Mouse (Mus musculus): ENCODE data around the gene Cryzl1. TPM values are rescaled to one million over a fixed set of nuclear protein-coding genes. Genes with fewer than 3 reads are reported as not detected.

Cryzl1 gene
- polyA plus RNA-seq, 1 experiment from 2014 or later = 45.2 TPM

- no peak overlapping the region for H3K9ac ChIP-seq (ENCODE audit: low read length)
- peaks cover 5% of the 10 kb centered on the region for H3K4me1 ChIP-seq (replicated peaks; ENCODE audit: control insufficient read depth, insufficient read depth)
- H3K9me3 ChIP-seq (ENCODE audit: control insufficient read depth, low read length) = no peaks in the 10 kb centered on the region
- no peak overlapping the region for H3K4me2 ChIP-seq (replicated peaks; ENCODE audit: low read depth)
- no peaks in the 10 kb centered on the region for H3K27me3 ChIP-seq (ENCODE audit: control insufficient read depth, insufficient read depth, low read length)
- no peaks in the 10 kb centered on the region for H3K36me3 ChIP-seq (ENCODE audit: control insufficient read depth, insufficient read depth, low read length)
- no peak for ATAC-seq (ENCODE audit: low FRiP score, low TSS enrichment)
- no peak for DNase-seq (ENCODE audit: low spot score)
- TF ChIP-seq EP300 (optimal IDR thresholded peaks at IDR 0.05) (no peak), CTCF (IDR thresholded peaks at IDR 0.05; ENCODE audit: low read depth) (no peak)
- H3K27ac ChIP-seq (replicated peaks) = no peak overlapping the region
- H3K4me3 ChIP-seq (ENCODE audit: low read depth, low read length) = no peak overlapping the region
- 79% methylated on average over 7 of the region's 7 CpGs for WGBS
Observed at GRCm38 (mm10) chr16:91736046-91736816, 7.5 kb upstream of the Cryzl1 start.

- WGBS = 71% methylated on average over 5 of the region's 5 CpGs
- Histone ChIP-seq H3K9me3 (ENCODE audit: control insufficient read depth, low read length) (no peaks in the 10 kb centered on the region), H3K27me3 (ENCODE audit: control insufficient read depth, insufficient read depth, low read length) (no peaks in the 10 kb centered on the region), H3K27ac (replicated peaks) (no peak overlapping the region; the same call in 1 of the 2 replicates), H3K36me3 (ENCODE audit: control insufficient read depth, insufficient read depth, low read length) (no peaks in the 10 kb centered on the region), H3K4me2 (replicated peaks; ENCODE audit: low read depth) (no peak overlapping the region), H3K4me1 (replicated peaks; ENCODE audit: control insufficient read depth, insufficient read depth) (peaks cover 5% of the 10 kb centered on the region), H3K4me3 (ENCODE audit: low read depth, low read length) (no peak overlapping the region), H3K9ac (ENCODE audit: low read length) (no peak overlapping the region)
- TF ChIP-seq CTCF (IDR thresholded peaks at IDR 0.05; ENCODE audit: low read depth) (no peak), EP300 (optimal IDR thresholded peaks at IDR 0.05) (no peak)
- ATAC-seq (ENCODE audit: low FRiP score, low TSS enrichment) = peak; percentile 28; the same call in 1 of the 2 replicates
- DNase-seq (ENCODE audit: low spot score) = peak; percentile 24
Observed at GRCm38 (mm10) chr16:91734771-91735170, 6.0 kb upstream of the Cryzl1 start.

- H3K9me3 ChIP-seq (ENCODE audit: control insufficient read depth, low read length) = no peaks in the 10 kb centered on the region
Observed at GRCm38 (mm10) chr16:91732816-91733215, 4.0 kb upstream of the Cryzl1 start.

GRCm38 (mm10) chr16:91730446-91730845 is 1.7 kb upstream of the Cryzl1 start:
- Histone ChIP-seq H3K4me1 (replicated peaks; ENCODE audit: control insufficient read depth, insufficient read depth) (peaks cover 6% of the 10 kb centered on the region), H3K27me3 (ENCODE audit: control insufficient read depth, insufficient read depth, low read length) (no peaks in the 10 kb centered on the region), H3K4me3 (ENCODE audit: low read depth, low read length) (peak overlapping the region; percentile 83), H3K27ac (replicated peaks) (no peak overlapping the region; the same call in 1 of the 2 replicates), H3K9me3 (ENCODE audit: control insufficient read depth, low read length) (no peaks in the 10 kb centered on the region), H3K36me3 (ENCODE audit: control insufficient read depth, insufficient read depth, low read length) (no peaks in the 10 kb centered on the region), H3K9ac (ENCODE audit: low read length) (peak overlapping the region; percentile 81; the same call in 1 of the 2 replicates), H3K4me2 (replicated peaks; ENCODE audit: low read depth) (peak overlapping the region; percentile 86)
- no peak for DNase-seq (ENCODE audit: low spot score)
- TF ChIP-seq EP300 (optimal IDR thresholded peaks at IDR 0.05) = no peak
- TF ChIP-seq CTCF (IDR thresholded peaks at IDR 0.05; ENCODE audit: low read depth) = no peak
- no peak for ATAC-seq (ENCODE audit: low FRiP score, low TSS enrichment)
- WGBS = 2% methylated on average over 11 of the region's 11 CpGs

More at GRCm38 (mm10) chr16:91732816-91733215, 4.0 kb upstream of the Cryzl1 start:
- Histone ChIP-seq H3K9ac (ENCODE audit: low read length) (no peak overlapping the region), H3K36me3 (ENCODE audit: control insufficient read depth, insufficient read depth, low read length) (no peaks in the 10 kb centered on the region), H3K27me3 (ENCODE audit: control insufficient read depth, insufficient read depth, low read length) (no peaks in the 10 kb centered on the region), H3K4me3 (ENCODE audit: low read depth, low read length) (no peak overlapping the region), H3K4me2 (replicated peaks; ENCODE audit: low read depth) (no peak overlapping the region), H3K27ac (replicated peaks) (no peak overlapping the region), H3K4me1 (replicated peaks; ENCODE audit: control insufficient read depth, insufficient read depth) (peaks cover 5% of the 10 kb centered on the region)
- no peak for TF ChIP-seq CTCF (IDR thresholded peaks at IDR 0.05; ENCODE audit: low read depth)
- no peak for TF ChIP-seq EP300 (optimal IDR thresholded peaks at IDR 0.05)
- ATAC-seq (ENCODE audit: low FRiP score, low TSS enrichment) (no peak), DNase-seq (ENCODE audit: low spot score) (no peak)
- 67% methylated on average over 2 of the region's 2 CpGs for WGBS

GRCm38 (mm10) chr16:91729821-91730441 is 1.2 kb upstream of the Cryzl1 start:
- Histone ChIP-seq H3K27ac (replicated peaks) (peak overlapping the region; percentile 92), H3K36me3 (ENCODE audit: control insufficient read depth, insufficient read depth, low read length) (no peaks in the 10 kb centered on the region), H3K4me2 (replicated peaks; ENCODE audit: low read depth) (peak overlapping the region; percentile 86), H3K27me3 (ENCODE audit: control insufficient read depth, insufficient read depth, low read length) (no peaks in the 10 kb centered on the region), H3K4me1 (replicated peaks; ENCODE audit: control insufficient read depth, insufficient read depth) (peaks cover 3% of the 10 kb centered on the region; the same call in 1 of the 2 replicates), H3K9me3 (ENCODE audit: control insufficient read depth, low read length) (no peaks in the 10 kb centered on the region), H3K9ac (ENCODE audit: low read length) (peak overlapping the region; percentile 81), H3K4me3 (ENCODE audit: low read depth, low read length) (peak overlapping the region; percentile 83)
- TF ChIP-seq CTCF (IDR thresholded peaks at IDR 0.05; ENCODE audit: low read depth) (0 out of 2 replicates have a peak, but pooled peaks have one; percentile 2), EP300 (optimal IDR thresholded peaks at IDR 0.05) (no peak)
- DNase-seq (ENCODE audit: low spot score) = peak; percentile 53
- ATAC-seq (ENCODE audit: low FRiP score, low TSS enrichment) = no peak
- WGBS = under 1% methylated on average over 25 of the region's 44 CpGs

All from stomach, postnatal 0 days (tissue).